ENCODE assay signal across 12 mouse cellular contexts in the genomic region with DNA sequence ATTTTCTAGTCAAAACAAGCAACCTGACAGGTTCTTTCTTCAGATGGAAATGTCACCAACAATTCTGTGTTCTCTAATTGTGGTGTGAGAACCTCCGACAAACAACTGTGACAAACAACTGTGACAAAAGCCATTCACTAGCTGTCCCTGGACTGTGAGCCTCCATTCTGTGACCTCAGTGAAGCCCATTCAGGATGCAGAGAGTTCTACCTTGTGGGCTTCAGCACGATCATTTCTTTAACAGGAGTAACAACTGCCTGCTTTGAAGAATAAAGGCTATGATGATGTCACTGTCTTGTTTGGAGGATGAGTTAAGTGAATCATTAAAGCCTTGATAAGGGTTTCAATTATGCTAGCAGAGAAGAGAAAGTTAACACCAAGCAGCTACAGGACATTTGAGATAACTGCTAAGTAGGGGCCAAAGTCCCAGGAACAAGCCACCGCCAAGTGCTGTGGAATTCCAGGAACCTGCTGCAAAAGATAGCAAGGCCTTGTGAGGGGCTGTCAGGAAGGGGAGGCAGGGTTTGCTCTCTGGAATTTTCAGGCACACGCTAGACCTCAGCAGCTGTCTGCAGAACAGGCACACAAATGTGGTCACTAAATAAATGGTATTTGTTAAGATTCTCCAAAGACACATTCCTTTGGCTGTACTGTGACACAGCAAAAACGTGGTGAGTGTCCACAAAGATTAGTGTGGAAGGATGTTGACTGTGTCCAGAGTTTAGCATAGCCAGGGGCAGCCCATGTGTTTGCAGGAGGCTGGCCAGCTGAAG.
DNase-seq lines count a peak whose midpoint lies in the region; ATAC-seq and TF ChIP-seq lines count a peak whose summit lies in the region.
"Had no signal": no experiment of that assay in that cellular context is flagged by ENCODE, and none has a peak within 500 bp of the region (broad histone marks: within the 10 kb centered on the region; RNA-seq: fewer than 3 reads in every experiment).

No protein-coding gene starts in this region.

- TF ChIP-seq CTCF in heart, adult 2 months (IDR thresholded peaks at IDR 0.05) = no peak
- no peak for TF ChIP-seq CTCF in intestine, postnatal 0 days (IDR thresholded peaks at IDR 0.05; ENCODE audit: low read depth)

- H3K79me2 ChIP-seq in heart, adult 2 months (replicated peaks; ENCODE audit: control insufficient read depth, insufficient read depth, low read length) = no peaks in the 10 kb centered on the region

- DNase-seq in heart, embryonic 10.5 days (ENCODE audit: low spot score) = peak; percentile 92
- no peak for DNase-seq in heart, adult 2 months
- no peak for DNase-seq in urinary bladder, adult 18-20 months (ENCODE audit: low spot score in 2 of 2)
- DNase-seq in frontal cortex, postnatal 10 days (ENCODE audit: low spot score in 2 of 2) = no peak
- DNase-seq in testis, postnatal 14 days (ENCODE audit: low spot score) = no peak

- no peaks in the 10 kb centered on the region for H3K36me3 ChIP-seq in heart, embryonic 10.5 days
- H3K36me3 ChIP-seq in heart, adult 2 months (ENCODE audit: control insufficient read depth, insufficient read depth, low read length) = no peaks in the 10 kb centered on the region; the same call in none of the 2 replicates
- H3K36me3 ChIP-seq in megakaryocyte, embryonic 14.5 days (replicated peaks; ENCODE audit: low read length) = peaks cover 6% of the 10 kb centered on the region
- H3K36me3 ChIP-seq in intestine, postnatal 0 days (ENCODE audit: control insufficient read depth, insufficient read depth) = no peaks in the 10 kb centered on the region
- H3K36me3 ChIP-seq: midbrain, embryonic 15.5 days had no signal

- no peaks in the 10 kb centered on the region for H3K9me3 ChIP-seq in heart, embryonic 10.5 days
- no peaks in the 10 kb centered on the region for H3K9me3 ChIP-seq in megakaryocyte, embryonic 14.5 days
- no peaks in the 10 kb centered on the region for H3K9me3 ChIP-seq in intestine, postnatal 0 days (ENCODE audit: control insufficient read depth)
- H3K9me3 ChIP-seq: midbrain, embryonic 15.5 days had no signal

- no peak for TF ChIP-seq EP300 in heart, adult 2 months (IDR thresholded peaks at IDR 0.05; ENCODE audit: insufficient read depth, low read depth, low read length)

- WGBS in heart, embryonic 10.5 days = 4% methylated on average over 5 of the region's 5 CpGs
- 25% methylated on average over 5 of the region's 5 CpGs for WGBS in heart, adult 2 months
- 16% methylated on average over 5 of the region's 5 CpGs for WGBS in intestine, postnatal 0 days

- H3K27ac ChIP-seq in heart, embryonic 10.5 days = peak overlapping the region; percentile 81
- H3K27ac ChIP-seq in heart, adult 2 months = no peak overlapping the region
- H3K27ac ChIP-seq in intestine, postnatal 0 days (ENCODE audit: low read depth, low read length) = no peak overlapping the region
- H3K27ac ChIP-seq: left cerebral cortex, adult 2 months; midbrain, embryonic 15.5 days had no signal

- H3K27me3 ChIP-seq in heart, embryonic 10.5 days (ENCODE audit: insufficient read depth, poor library complexity, severe bottlenecking) = peaks cover 14% of the 10 kb centered on the region; the same call in 1 of the 2 replicates
- no peaks in the 10 kb centered on the region for H3K27me3 ChIP-seq in heart, adult 2 months (ENCODE audit: control insufficient read depth, insufficient read depth, low read length)
- H3K27me3 ChIP-seq in megakaryocyte, embryonic 14.5 days (replicated peaks) = no peaks in the 10 kb centered on the region
- H3K27me3 ChIP-seq in intestine, postnatal 0 days (replicated peaks; ENCODE audit: control insufficient read depth, insufficient read depth, low read length) = no peaks in the 10 kb centered on the region
- H3K27me3 ChIP-seq: CH12.LX; midbrain, embryonic 15.5 days had no signal

- peak overlapping the region; percentile 21; the same call in 1 of the 2 replicates for H3K4me2 ChIP-seq in intestine, postnatal 0 days (replicated peaks; ENCODE audit: low read depth)
- H3K4me2 ChIP-seq: midbrain, embryonic 15.5 days had no signal

- H3K4me3 ChIP-seq in heart, embryonic 10.5 days = 0 out of 2 replicates have a peak overlapping the region, but pooled peaks have one; percentile 12
- no peak overlapping the region for H3K4me3 ChIP-seq in heart, adult 2 months
- H3K4me3 ChIP-seq in megakaryocyte, embryonic 14.5 days (replicated peaks) = peak overlapping the region; percentile 76
- H3K4me3 ChIP-seq in intestine, postnatal 0 days (ENCODE audit: low read depth, low read length) = no peak overlapping the region
- H3K4me3 ChIP-seq: left cerebral cortex, adult 2 months; midbrain, embryonic 15.5 days had no signal

- no peak for ATAC-seq in megakaryocyte, adult 5-6 weeks (ENCODE audit: poor library complexity, severe bottlenecking)
- ATAC-seq in intestine, postnatal 0 days = peak; percentile 84
- ATAC-seq: activated CD4-positive, CD25-positive, alpha-beta regulatory T cell, adult 4 months; midbrain, embryonic 15.5 days had no signal

- intact Hi-C loops in heart, adult 2 months (cut with DNase I) = loop anchor here (10.0 kb wide), 1 partner anchor 265 kb away; the partner anchor contains the start of gene Eogt

- peaks cover 48% of the 10 kb centered on the region for H3K4me1 ChIP-seq in heart, embryonic 10.5 days
- peaks cover 5% of the 10 kb centered on the region for H3K4me1 ChIP-seq in heart, adult 2 months (ENCODE audit: control insufficient read depth, insufficient read depth, low read length)
- H3K4me1 ChIP-seq in megakaryocyte, embryonic 14.5 days = peaks cover 75% of the 10 kb centered on the region
- H3K4me1 ChIP-seq in intestine, postnatal 0 days (replicated peaks; ENCODE audit: control insufficient read depth, insufficient read depth, low read length) = no peaks in the 10 kb centered on the region
- H3K4me1 ChIP-seq: midbrain, embryonic 15.5 days had no signal

- no peak overlapping the region for H3K9ac ChIP-seq in heart, adult 2 months (ENCODE audit: low read depth, low read length)
- no peak overlapping the region for H3K9ac ChIP-seq in intestine, postnatal 0 days (ENCODE audit: low read depth, low read length)
- H3K9ac ChIP-seq: midbrain, embryonic 15.5 days had no signal

- TF ChIP-seq POLR2A in heart, adult 2 months (IDR thresholded peaks at IDR 0.05; ENCODE audit: insufficient read depth, low read depth, low read length) = no peak

Comparison
In these comparisons a context has a peak if more than half of its experiments do, and no peak if none do; other contexts are left out.
1. H3K4me3 ChIP-seq: peak in heart, embryonic 10.5 days (single experiment) and megakaryocyte, embryonic 14.5 days (single experiment); none in heart, adult 2 months (single experiment) and intestine, postnatal 0 days (single experiment).